Mouse (Mus musculus): Measurements from ENCODE around the gene Gm20075. TPM values are rescaled to one million over a fixed set of nuclear protein-coding genes. Genes with fewer than 3 reads are reported as not detected.

Gm20075 gene
- total RNA-seq (2023): 12.6 TPM

GRCm38 (mm10) chr13:96081276-96081675, at the start of gene Gm20075:
Gene Gm20075, minus strand, starts transcription at chr13:96081376.

GRCm38 (mm10) chr13:96081754-96082153, 578 bp upstream of the Gm20075 start, which contains the start of gene Gm17190:
Gene Gm17190, plus strand, starts transcription at chr13:96082054.

Other genes starting within 250 kb of the Gm20075 start
- gene Iqgap2, start 189.5 kb downstream of the Gm20075 start, total RNA-seq (2023): 58.8 TPM
- not detected for gene Gm17190, start 678 bp upstream of the Gm20075 start, total RNA-seq (2023)
- 0.59 TPM for gene Sv2c, start 51.2 kb upstream of the Gm20075 start, total RNA-seq (2023)